Mouse (Mus musculus): Measurements from ENCODE around the gene Nxf1. TPM values are rescaled to one million over a fixed set of nuclear protein-coding genes. Genes with fewer than 3 reads are reported as not detected.

The Nxf1 gene
- total and polyA plus RNA-seq, 3 experiments: 66.5 to 136 (median 101) TPM

- Histone ChIP-seq H3K9me3 (replicated peaks; ENCODE audit: low read length) (no peaks in the 10 kb centered on the region), H3K4me3 (replicated peaks in 1 of 3; ENCODE audit: low read depth in 2 of 3, low read length in 2 of 3, poor library complexity in 1 of 3) (no peak overlapping the region), H3K4me1 (ENCODE audit: control insufficient read depth in 1 of 2, insufficient read depth in 2 of 2) (peaks cover 0 to 28% of the 10 kb centered on the region in 2 experiments; a peak in 2 of 4 replicates)
These were observed 47.9 kb upstream of the Nxf1 start for GRCm38 (mm10) chr19:8708954-8709353.

DNA sequence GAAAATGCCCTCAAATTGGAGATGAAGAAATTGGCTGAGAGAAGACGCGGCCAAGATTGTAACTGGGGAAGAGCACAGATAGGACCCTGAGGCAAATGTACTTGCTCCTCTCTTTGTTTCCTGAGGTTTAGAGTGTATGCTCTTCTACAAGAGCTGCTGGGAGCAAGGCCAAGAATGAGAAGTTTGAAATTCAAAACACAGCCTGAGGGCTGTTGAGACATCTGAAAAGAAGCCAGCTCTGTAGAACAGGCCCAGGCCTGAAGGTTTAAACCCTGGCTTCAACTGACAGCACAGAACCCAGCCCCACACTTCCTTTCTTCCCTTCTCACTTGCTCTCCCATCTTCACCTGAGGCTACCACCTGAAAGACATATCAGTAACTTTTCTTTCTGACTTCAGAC is 46.8 kb upstream of the Nxf1 start:
- TF ChIP-seq ELF1 (IDR thresholded peaks at IDR 0.05; ENCODE audit: low read depth, low read length): no peak
- 0 out of 2 replicates have a peak, but pooled peaks have one; percentile 18 for TF ChIP-seq POLR2AphosphoS2 (IDR thresholded peaks at IDR 0.05; ENCODE audit: low read depth, low read length)
- TF ChIP-seq BHLHE40 (IDR thresholded peaks at IDR 0.05; ENCODE audit: low read depth, low read length): no peak
- TF ChIP-seq PAX5 (IDR thresholded peaks at IDR 0.05; ENCODE audit: low read length): no peak
- no peak for TF ChIP-seq RCOR1 (conservative IDR thresholded peaks at IDR 0.05; ENCODE audit: low read depth, low read length)
- TF ChIP-seq EP300 (IDR thresholded peaks at IDR 0.05; ENCODE audit: low read length): no peak
- dilution Hi-C loops (cut with MboI; ENCODE audit: extremely low pct_ligation_motif_present, extremely low pct_unique_long_range_greater_than_20kb, low sequenced_read_pairs) (no loop called here), in situ Hi-C loops (cut with MboI; ENCODE audit: low pct_ligation_motif_present, low pct_unique_long_range_greater_than_20kb, low sequenced_read_pairs) (no loop called here)
- Histone ChIP-seq H3K4me2 (ENCODE audit: insufficient read depth, low read depth, poor library complexity, severe bottlenecking) (peak overlapping the region; percentile 86), H3K4me3 (replicated peaks in 1 of 3; ENCODE audit: low read depth in 2 of 3, low read length in 2 of 3, poor library complexity in 1 of 3) (peak overlapping the region in 1 of 3 experiments; percentile 73), H3K9me3 (replicated peaks; ENCODE audit: low read length) (no peaks in the 10 kb centered on the region), H3K4me1 (ENCODE audit: control insufficient read depth in 1 of 2, insufficient read depth in 2 of 2) (peaks cover 0 to 36% of the 10 kb centered on the region in 2 experiments; a peak in 2 of 4 replicates), H3K79me2 (replicated peaks; ENCODE audit: control insufficient read depth, extremely low read depth, insufficient read depth, poor library complexity, severe bottlenecking) (peaks cover 33% of the 10 kb centered on the region), H3K27ac (ENCODE audit: insufficient read depth, low read depth) (no peak overlapping the region), H3K27me3 (replicated peaks) (no peaks in the 10 kb centered on the region), H3K36me3 (replicated peaks in 1 of 2; ENCODE audit: control insufficient read depth in 1 of 2, insufficient read depth in 1 of 2, low read length in 1 of 2) (peaks cover 51 to 70% of the 10 kb centered on the region in 2 experiments), H3K9ac (ENCODE audit: insufficient read depth, low read depth) (no peak overlapping the region; the same call in 1 of the 2 replicates)
- no peak for DNase-seq (ENCODE audit: extremely low read depth)

More at GRCm38 (mm10) chr19:8708954-8709353, 47.9 kb upstream of the Nxf1 start:
- H3K36me3 ChIP-seq (replicated peaks in 1 of 2; ENCODE audit: control insufficient read depth in 1 of 2, insufficient read depth in 1 of 2, low read length in 1 of 2): peaks cover 51 to 70% of the 10 kb centered on the region in 2 experiments
- no peak overlapping the region for H3K4me2 ChIP-seq (ENCODE audit: insufficient read depth, low read depth, poor library complexity, severe bottlenecking)
- H3K9ac ChIP-seq (ENCODE audit: insufficient read depth, low read depth): no peak overlapping the region
- H3K79me2 ChIP-seq (replicated peaks; ENCODE audit: control insufficient read depth, extremely low read depth, insufficient read depth, poor library complexity, severe bottlenecking): peaks cover 33% of the 10 kb centered on the region
- DNase-seq (ENCODE audit: extremely low read depth): no peak
- dilution Hi-C loops (cut with MboI; ENCODE audit: extremely low pct_ligation_motif_present, extremely low pct_unique_long_range_greater_than_20kb, low sequenced_read_pairs) (no loop called here), in situ Hi-C loops (cut with MboI; ENCODE audit: low pct_ligation_motif_present, low pct_unique_long_range_greater_than_20kb, low sequenced_read_pairs) (no loop called here)
- no peak for TF ChIP-seq ZMIZ1 (IDR thresholded peaks at IDR 0.05; ENCODE audit: low read depth, low read length)
- TF ChIP-seq KAT2A (IDR thresholded peaks at IDR 0.05; ENCODE audit: insufficient replicate concordance, low read length): no peak
- no peak for TF ChIP-seq JUN (IDR thresholded peaks at IDR 0.05; ENCODE audit: insufficient read depth, low read depth, low read length)
- no peak for TF ChIP-seq ZC3H11A (IDR thresholded peaks at IDR 0.05; ENCODE audit: low read depth, low read length)
- no peak for TF ChIP-seq MAZ (IDR thresholded peaks at IDR 0.05; ENCODE audit: low read depth, low read length)
- TF ChIP-seq USF1 (IDR thresholded peaks at IDR 0.05; ENCODE audit: low read depth, low read length): no peak
- H3K27ac ChIP-seq (ENCODE audit: insufficient read depth, low read depth): no peak overlapping the region
- H3K27me3 ChIP-seq (replicated peaks): no peaks in the 10 kb centered on the region

DNA sequence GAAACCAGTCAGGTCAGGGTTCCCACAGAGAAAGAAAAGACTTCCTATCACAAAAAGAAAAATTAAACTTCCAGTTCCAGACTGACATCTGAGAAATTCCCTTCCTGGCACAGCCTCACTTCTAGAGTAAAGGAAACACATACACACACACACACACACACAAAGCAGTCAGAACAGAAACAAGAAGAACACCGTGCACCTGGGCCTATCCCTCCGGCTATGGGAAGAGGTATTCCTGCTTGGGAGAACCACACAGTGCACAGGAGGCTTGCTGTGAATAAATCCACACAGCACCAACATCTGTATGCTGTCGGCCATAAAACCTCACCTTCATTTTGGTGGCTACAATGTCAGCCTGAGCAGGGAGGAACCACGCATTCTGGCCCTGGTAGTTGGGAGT is 45.4 kb upstream of the Nxf1 start:
- dilution Hi-C loops (cut with MboI; ENCODE audit: extremely low pct_ligation_motif_present, extremely low pct_unique_long_range_greater_than_20kb, low sequenced_read_pairs) (no loop called here), in situ Hi-C loops (cut with MboI; ENCODE audit: low pct_ligation_motif_present, low pct_unique_long_range_greater_than_20kb, low sequenced_read_pairs) (no loop called here)
- Histone ChIP-seq H3K36me3 (replicated peaks in 1 of 2; ENCODE audit: control insufficient read depth in 1 of 2, insufficient read depth in 1 of 2, low read length in 1 of 2) (peaks cover 47 to 61% of the 10 kb centered on the region in 2 experiments), H3K4me3 (replicated peaks in 1 of 3; ENCODE audit: low read depth in 2 of 3, low read length in 2 of 3, poor library complexity in 1 of 3) (peak overlapping the region; percentile 73 to 99 (median 89)), H3K9me3 (replicated peaks; ENCODE audit: low read length) (no peaks in the 10 kb centered on the region), H3K27ac (ENCODE audit: insufficient read depth, low read depth) (peak overlapping the region; percentile 96), H3K27me3 (replicated peaks) (no peaks in the 10 kb centered on the region), H3K9ac (ENCODE audit: insufficient read depth, low read depth) (peak overlapping the region; percentile 96), H3K4me2 (ENCODE audit: insufficient read depth, low read depth, poor library complexity, severe bottlenecking) (peak overlapping the region; percentile 86), H3K79me2 (replicated peaks; ENCODE audit: control insufficient read depth, extremely low read depth, insufficient read depth, poor library complexity, severe bottlenecking) (peaks cover 33% of the 10 kb centered on the region), H3K4me1 (ENCODE audit: control insufficient read depth in 1 of 2, insufficient read depth in 2 of 2) (peaks cover 0 to 47% of the 10 kb centered on the region in 2 experiments; a peak in 2 of 4 replicates)
- TF ChIP-seq NRF1 (IDR thresholded peaks at IDR 0.05; ENCODE audit: low read depth, low read length) (0 out of 2 replicates have a peak, but pooled peaks have one; percentile 24), CTCF (conservative IDR thresholded peaks at IDR 0.05 in 1 of 2, IDR thresholded peaks at IDR 0.05 in 1 of 2; ENCODE audit: low read depth in 2 of 2, low read length in 2 of 2) (no peak)
- no peak for DNase-seq (ENCODE audit: extremely low read depth)

Measured in CH12.LX (cell line).